Mouse (Mus musculus) intestine, embryonic 15.5 days (tissue): ENCODE data around the gene Edf1. TPM values are rescaled to one million over a fixed set of nuclear protein-coding genes. Genes with fewer than 3 reads are reported as not detected.
A peak's percentile ranks its signal among the peaks of the same experiment; 100 is the strongest.
"Not testable (repeated sequence)": the region's sequence is repeated elsewhere in the genome, so short reads cannot be mapped to it uniquely, and the experiment has no call there.

Experiments used
- ATAC-seq: fragments of 200-750 bp; cut with Nextera tagmentation; 2 replicates; pipeline ENCODE4 v1.8.0; 2017; ENCODE audit warnings: moderate TSS enrichment, moderate library complexity
- H3K27ac ChIP-seq: fragments of 300-500 bp; sonication (generic); 2 replicates; pipeline ENCODE4 v1.5.1; 2015; ENCODE audit warnings: mild to moderate bottlenecking, inconsistent platforms
- H3K27me3 ChIP-seq: fragments of 300-500 bp; sonication (generic); replicated peaks from 2 replicates; pipeline ENCODE4 v1.6.1; 2015; ENCODE audit warnings: inconsistent platforms
- H3K36me3 ChIP-seq: fragments of 300-500 bp; sonication (generic); 2 replicates; pipeline ENCODE4 v1.6.1; 2015; ENCODE audit warnings: inconsistent platforms
- H3K4me1 ChIP-seq: fragments of 300-500 bp; sonication (generic); replicated peaks from 2 replicates; pipeline ENCODE4 v1.6.1; 2015; ENCODE audit warnings: inconsistent platforms
- H3K4me2 ChIP-seq: fragments of 300-500 bp; sonication (generic); replicated peaks from 2 replicates; pipeline ENCODE4 v1.6.1; 2015; ENCODE audit warnings: mild to moderate bottlenecking, inconsistent platforms
- H3K4me3 ChIP-seq: fragments of 300-500 bp; sonication (generic); replicated peaks from 2 replicates; pipeline ENCODE4 v1.5.1; 2015; ENCODE audit warnings: inconsistent platforms
- H3K9ac ChIP-seq: fragments of 300-500 bp; sonication (generic); 2 replicates; pipeline ENCODE4 v1.6.1; 2015; ENCODE audit warnings: inconsistent platforms
- H3K9me3 ChIP-seq: fragments of 300-500 bp; sonication (generic); 2 replicates; pipeline ENCODE4 v1.6.1; 2016; ENCODE audit warnings: inconsistent platforms
- WGBS: fragments of 180-500 bp; shearing (Covaris S2); methylation state at CpG from one replicate; pipeline ENCODE4 v1.1.7; 2015; 5-methylcytosine and 5-hydroxymethylcytosine counted together
- polyA plus RNA-seq: library from polyadenylated mRNA; unstranded; fragments of >200 nt; fragmentation: Nextera tagmentation; extraction: Ambion mirVana; gene quantifications from 2 replicates; pipeline ENCODE4 v1.2.1, GENCODE M21; 2015

Gene Edf1
- polyA plus RNA-seq, 1 experiment from 2014 or later = 367 TPM

DNA sequence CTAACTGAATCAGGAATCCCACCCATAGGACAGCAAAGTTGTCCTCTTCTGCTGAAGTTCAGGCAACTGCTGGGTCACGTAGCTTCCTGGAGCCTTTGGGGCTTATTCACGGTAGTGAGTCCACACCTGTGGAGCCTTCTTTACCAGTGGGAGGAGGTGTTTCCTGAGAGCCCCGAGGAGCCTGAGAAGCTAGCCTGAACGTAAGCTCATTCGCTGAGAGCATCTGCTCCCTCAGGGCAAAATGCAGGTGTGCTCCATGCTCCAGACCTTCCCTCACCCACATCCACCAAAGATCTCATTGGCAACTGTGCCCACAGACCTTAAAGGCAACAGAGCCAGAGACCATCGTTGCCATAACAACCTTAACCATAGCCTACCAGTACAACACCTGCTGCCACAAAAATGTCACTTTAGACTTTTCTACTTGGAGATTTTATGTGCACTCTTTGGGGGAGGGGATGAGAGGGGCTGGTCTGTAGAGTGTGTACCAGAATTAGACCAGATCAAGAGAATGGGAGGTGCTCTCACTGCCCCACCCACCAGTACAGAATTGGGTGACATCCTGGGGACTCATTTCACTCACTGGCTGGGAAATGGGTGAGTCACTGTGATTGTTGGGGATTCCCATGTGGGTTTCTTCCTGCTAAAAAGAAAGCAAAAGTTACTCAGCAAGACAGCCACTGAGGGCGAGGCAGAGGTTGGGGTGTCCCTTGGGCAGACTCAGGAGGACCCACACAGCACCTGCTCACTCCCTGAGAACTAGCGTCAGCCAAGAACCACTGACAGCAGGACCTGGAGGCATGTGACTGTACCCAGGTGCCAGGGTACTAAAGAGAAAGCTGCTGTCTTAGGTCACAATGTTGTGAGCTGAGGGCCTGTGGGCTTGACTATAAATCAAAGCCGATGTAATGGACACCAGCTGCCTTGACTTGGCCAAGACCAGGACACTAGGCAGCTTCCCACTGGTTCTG is 8.3 kb upstream of the Edf1 start:
- H3K4me3 ChIP-seq = no peak overlapping the region
- no peak for ATAC-seq
- H3K27ac ChIP-seq = no peak overlapping the region
- no peak overlapping the region for H3K9ac ChIP-seq
- H3K4me1 ChIP-seq = peaks cover 5% of the 10 kb centered on the region
- H3K9me3 ChIP-seq = no peaks in the 10 kb centered on the region
- H3K36me3 ChIP-seq = no peaks in the 10 kb centered on the region
- WGBS = 72% methylated on average over 9 of the region's 9 CpGs
- no peaks in the 10 kb centered on the region for H3K27me3 ChIP-seq
- H3K4me2 ChIP-seq = no peak overlapping the region

DNA sequence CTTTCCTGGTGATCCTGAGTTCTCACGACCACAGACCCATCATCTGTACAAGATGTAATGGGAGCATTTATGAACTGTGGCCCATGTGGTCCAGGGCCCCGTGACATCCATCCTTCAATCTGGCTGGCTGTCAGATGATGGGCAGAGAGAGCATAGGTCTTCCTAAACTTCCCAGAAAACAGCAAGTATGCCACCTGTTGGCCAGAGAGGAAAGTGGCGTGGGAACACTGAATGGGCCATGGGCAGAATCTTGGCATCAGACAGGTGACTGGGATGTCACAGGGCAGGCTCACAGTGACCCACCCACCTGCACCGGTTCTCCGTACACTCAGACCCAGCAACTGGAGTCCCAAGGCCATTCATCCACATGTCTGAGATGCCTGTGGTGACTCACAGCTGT is 6.5 kb upstream of the Edf1 start:
- Histone ChIP-seq H3K4me1 (no peaks in the 10 kb centered on the region), H3K4me2 (no peak overlapping the region), H3K4me3 (no peak overlapping the region), H3K9ac (no peak overlapping the region), H3K27ac (no peak overlapping the region), H3K27me3 (no peaks in the 10 kb centered on the region), H3K36me3 (no peaks in the 10 kb centered on the region), H3K9me3 (no peaks in the 10 kb centered on the region)
- no peak for ATAC-seq
- WGBS = 35% methylated on average over 5 of the region's 5 CpGs

DNA sequence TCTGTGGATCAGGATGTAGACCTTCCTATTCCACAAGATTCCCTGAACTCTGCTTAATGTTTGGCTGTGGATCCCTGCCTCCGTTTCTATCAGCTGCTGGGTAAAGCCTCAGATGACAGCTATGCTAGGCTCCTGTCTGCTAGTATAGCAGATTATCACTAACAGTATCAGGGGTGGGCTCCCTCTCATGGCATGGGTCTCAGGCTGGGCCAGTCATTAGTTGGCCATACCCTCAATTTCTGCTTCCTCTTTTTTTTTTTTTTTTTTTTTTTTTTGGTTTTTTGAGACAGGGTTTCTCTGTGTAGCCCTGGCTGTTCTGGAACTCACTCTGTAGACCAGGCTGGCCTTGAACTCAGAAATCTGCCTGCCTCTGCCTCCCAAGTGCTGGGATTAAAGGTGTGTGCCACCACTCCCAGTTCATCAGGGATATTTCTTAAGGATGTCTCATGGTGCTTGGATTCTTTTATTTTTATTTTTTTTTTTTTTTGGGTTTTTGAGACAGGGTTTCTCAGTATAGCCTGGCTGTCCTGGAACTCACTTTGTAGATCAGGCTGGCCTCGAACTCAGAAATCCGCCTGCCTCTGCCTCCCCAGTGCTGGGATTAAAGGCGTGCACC is 4.4 kb upstream of the Edf1 start:
- not testable (repeated sequence) for H3K4me1 ChIP-seq, H3K27ac ChIP-seq, H3K9me3 ChIP-seq, H3K4me3 ChIP-seq, H3K36me3 ChIP-seq, H3K4me2 ChIP-seq, H3K9ac ChIP-seq, H3K27me3 ChIP-seq, ATAC-seq
- WGBS = 85% methylated on average over 4 of the region's 4 CpGs

DNA sequence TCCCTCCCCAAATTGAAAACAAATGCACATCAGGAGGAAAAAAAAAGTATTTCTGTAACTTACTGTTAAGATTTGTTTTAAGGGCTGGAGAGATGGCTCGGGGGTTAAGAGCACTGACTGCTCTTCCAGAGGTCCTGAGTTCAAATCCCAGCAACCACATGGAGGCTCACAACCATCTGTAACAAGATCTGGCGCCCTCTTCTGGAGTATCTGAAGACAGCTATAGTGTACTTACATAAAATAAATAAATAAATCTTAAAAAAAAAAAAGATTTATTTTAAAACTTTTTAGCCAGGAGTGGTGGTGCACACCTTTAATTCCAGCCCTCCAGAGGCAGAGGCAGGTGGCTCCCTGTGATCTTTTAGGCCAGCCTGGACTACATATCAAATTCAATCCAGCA is 2.2 kb upstream of the Edf1 start:
- H3K4me3 ChIP-seq, H3K36me3 ChIP-seq, ATAC-seq, H3K27me3 ChIP-seq, H3K9me3 ChIP-seq, H3K9ac ChIP-seq, H3K27ac ChIP-seq, H3K4me2 ChIP-seq: not testable (repeated sequence)
- peaks cover 17% of the 10 kb centered on the region for H3K4me1 ChIP-seq
- 47% methylated on average over 2 of the region's 2 CpGs for WGBS

DNA sequence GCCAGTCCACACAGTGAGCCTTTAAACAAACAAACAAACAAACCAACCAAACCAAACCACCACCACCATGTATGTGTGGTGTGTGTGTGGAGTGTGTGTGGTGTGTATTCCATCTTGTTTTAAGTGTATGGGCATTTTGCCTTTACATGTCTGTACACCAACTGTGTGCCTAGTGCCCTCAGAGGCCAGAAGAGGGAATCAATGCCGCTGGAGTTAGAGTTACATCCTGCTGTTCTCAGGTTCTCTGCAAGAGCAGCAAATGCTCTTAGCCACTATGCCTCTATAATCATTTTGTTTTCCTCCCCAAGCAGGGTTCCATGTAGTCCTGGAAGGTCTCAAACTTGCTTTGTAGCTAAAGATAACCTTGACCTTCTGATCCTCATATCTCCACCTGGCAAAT is 1.4 kb upstream of the Edf1 start:
- WGBS = 70% methylated on average over 1 of the region's 1 CpGs
- Histone ChIP-seq H3K9me3 (no peaks in the 10 kb centered on the region), H3K27me3 (no peaks in the 10 kb centered on the region), H3K27ac (no peak overlapping the region), H3K36me3 (peaks cover 10% of the 10 kb centered on the region), H3K4me2 (peak overlapping the region; percentile 91; the same call in 1 of the 2 replicates), H3K4me3 (no peak overlapping the region), H3K9ac (no peak overlapping the region), H3K4me1 (peaks cover 17% of the 10 kb centered on the region)
- no peak for ATAC-seq

DNA sequence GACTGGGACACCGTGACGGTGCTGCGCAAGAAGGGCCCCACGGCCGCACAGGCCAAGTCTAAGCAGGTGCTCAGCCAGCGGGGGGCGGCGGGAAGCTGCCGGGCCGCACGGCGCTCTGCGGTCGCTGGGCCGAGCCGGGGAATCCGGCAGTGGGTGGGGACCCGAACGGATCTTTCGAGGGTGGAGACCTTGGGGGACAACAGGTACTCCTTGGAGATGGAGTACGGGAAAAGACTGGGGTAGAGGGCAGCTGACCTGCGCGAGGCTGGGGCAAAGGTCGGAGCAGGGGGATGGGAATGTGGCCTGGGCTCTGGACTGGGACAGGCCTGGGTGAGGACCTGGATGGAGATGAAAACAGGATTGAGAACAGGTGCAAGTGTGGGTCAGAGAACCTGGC is 315 bp downstream of the Edf1 start:
- Histone ChIP-seq H3K36me3 (peaks cover 22% of the 10 kb centered on the region), H3K4me3 (peak overlapping the region; percentile 98), H3K9ac (peak overlapping the region; percentile 84), H3K27ac (peak overlapping the region; percentile 83), H3K4me1 (peaks cover 17% of the 10 kb centered on the region), H3K27me3 (no peaks in the 10 kb centered on the region), H3K4me2 (peak overlapping the region; percentile 91), H3K9me3 (no peaks in the 10 kb centered on the region)
- under 1% methylated on average over 24 of the region's 24 CpGs for WGBS
- ATAC-seq = no peak; the same call in 1 of the 2 replicates

DNA sequence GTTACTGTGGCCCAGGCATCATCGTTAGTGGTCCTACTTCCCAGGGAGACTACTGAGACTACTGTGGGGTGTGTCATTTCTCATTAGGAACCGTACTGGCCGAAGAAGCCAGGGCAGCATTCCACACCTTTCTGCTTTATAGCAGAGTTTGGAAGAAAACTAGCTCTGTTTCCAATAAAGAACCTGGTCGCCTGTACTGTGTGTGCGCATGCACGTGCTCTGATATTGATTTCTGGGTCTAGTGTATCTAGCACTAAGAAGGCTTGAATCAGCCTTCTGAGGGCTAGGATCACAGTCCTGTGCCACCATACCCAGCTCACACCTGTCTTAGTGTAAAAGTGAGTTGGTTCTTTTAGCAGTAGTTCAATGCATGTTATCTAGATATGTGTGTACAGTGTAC is 1.1 kb downstream of the Edf1 start:
- H3K9ac ChIP-seq = peak overlapping the region; percentile 84
- no peak for ATAC-seq
- WGBS = 57% methylated on average over 6 of the region's 6 CpGs
- peak overlapping the region; percentile 91 for H3K4me2 ChIP-seq
- no peaks in the 10 kb centered on the region for H3K9me3 ChIP-seq
- H3K36me3 ChIP-seq = peaks cover 26% of the 10 kb centered on the region
- peak overlapping the region; percentile 98 for H3K4me3 ChIP-seq
- H3K4me1 ChIP-seq = peaks cover 17% of the 10 kb centered on the region
- H3K27ac ChIP-seq = 0 out of 2 replicates have a peak overlapping the region, but pooled peaks have one; percentile 83
- H3K27me3 ChIP-seq = no peaks in the 10 kb centered on the region

DNA sequence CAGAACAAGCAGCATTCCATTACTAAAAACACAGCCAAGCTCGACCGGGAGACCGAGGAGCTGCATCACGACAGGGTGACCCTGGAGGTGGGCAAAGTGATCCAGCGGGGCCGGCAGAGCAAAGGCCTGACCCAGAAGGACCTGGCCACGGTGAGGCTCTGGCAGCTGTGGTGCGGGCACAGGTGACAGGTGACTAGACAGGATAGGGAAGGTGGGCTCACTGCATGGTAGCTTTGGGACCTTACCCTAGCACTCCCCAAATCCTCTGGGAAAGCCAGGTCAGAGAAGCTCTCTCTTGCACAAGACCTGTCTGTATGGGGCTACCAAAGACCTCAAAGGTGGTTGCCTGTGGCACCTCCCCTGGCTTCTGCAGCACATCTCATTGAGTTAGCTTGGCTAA is 2.9 kb downstream of the Edf1 start:
- Histone ChIP-seq H3K27ac (no peak overlapping the region), H3K9me3 (no peaks in the 10 kb centered on the region), H3K4me2 (no peak overlapping the region), H3K36me3 (peaks cover 42% of the 10 kb centered on the region), H3K4me3 (no peak overlapping the region), H3K4me1 (peaks cover 17% of the 10 kb centered on the region), H3K9ac (no peak overlapping the region), H3K27me3 (no peaks in the 10 kb centered on the region)
- peak; percentile 5 for ATAC-seq
- 85% methylated on average over 8 of the region's 8 CpGs for WGBS

DNA sequence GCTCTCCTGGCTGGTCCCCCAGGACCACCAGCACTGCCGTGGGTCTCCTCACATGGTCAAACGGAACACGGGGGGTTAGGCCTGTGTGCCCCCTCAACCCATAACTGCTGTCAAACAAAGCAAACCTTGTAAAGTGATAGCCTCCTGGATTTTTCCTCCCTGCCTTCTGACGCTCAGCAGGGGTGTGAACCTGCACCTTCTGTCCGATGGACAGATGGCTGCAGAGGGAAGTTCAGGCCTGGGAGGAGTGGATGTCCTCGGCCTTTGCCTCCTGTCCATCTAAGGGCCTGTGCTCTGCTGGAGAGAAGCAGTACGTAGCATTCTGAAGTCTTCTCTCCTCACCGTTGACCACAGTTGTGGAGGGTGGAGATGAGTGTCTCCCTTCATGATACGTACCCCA is 4.3 kb downstream of the Edf1 start:
- no peak overlapping the region for H3K9ac ChIP-seq
- peaks cover 51% of the 10 kb centered on the region for H3K36me3 ChIP-seq
- no peaks in the 10 kb centered on the region for H3K9me3 ChIP-seq
- H3K27me3 ChIP-seq = no peaks in the 10 kb centered on the region
- peaks cover 14% of the 10 kb centered on the region for H3K4me1 ChIP-seq
- no peak overlapping the region for H3K4me2 ChIP-seq
- no peak for ATAC-seq
- no peak overlapping the region for H3K4me3 ChIP-seq
- WGBS = 73% methylated on average over 9 of the region's 9 CpGs
- 0 out of 2 replicates have a peak overlapping the region, but pooled peaks have one; percentile 22 for H3K27ac ChIP-seq

DNA sequence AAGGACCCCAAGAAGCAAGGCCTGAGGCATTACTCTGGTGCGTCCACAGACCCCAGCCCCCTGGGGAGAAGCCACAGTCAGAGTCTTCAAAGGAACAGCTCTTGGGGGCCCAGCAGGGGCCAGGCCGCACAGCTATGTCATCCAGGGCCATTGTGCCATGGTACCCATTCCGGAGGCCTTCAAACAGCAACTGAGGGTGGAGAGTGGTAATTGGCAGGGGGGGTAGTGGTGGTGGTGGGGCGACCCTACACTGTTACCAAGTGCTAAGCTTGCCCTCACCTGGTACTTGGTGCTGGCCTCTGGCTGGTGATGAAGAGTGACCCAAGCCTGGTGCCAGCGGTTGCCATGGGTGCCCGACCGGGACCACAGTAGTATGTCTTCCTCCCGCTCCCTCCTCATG is 8.1 kb downstream of the Edf1 start:
- no peak for ATAC-seq
- Histone ChIP-seq H3K4me1 (no peaks in the 10 kb centered on the region), H3K4me2 (peak overlapping the region; percentile 35), H3K9ac (no peak overlapping the region; the same call in 1 of the 2 replicates), H3K36me3 (peaks cover 51% of the 10 kb centered on the region), H3K27me3 (no peaks in the 10 kb centered on the region), H3K4me3 (0 out of 2 replicates have a peak overlapping the region, but pooled peaks have one; percentile 4), H3K9me3 (no peaks in the 10 kb centered on the region), H3K27ac (peak overlapping the region; percentile 19; the same call in 1 of the 2 replicates)
- WGBS = 90% methylated on average over 8 of the region's 8 CpGs

DNA sequence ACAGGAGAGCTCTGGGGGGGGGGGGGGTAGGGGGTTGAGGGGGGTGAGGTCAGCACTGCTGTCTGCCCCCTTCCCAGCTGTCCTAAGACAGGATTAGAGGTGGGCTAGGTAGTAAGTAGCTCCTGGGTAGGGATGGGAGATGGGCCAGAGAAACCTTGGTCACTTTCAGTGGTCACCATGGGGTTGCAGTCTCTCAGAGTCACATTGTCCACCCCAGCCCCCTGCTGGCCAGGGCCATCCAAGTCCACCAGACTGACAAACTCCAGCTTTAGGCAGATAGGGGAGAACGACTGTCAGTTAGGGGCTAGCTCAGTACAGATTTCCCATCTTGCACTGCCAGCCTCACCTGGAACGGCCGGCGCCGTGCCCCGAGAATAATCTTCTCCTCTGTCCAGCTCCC is 8.9 kb downstream of the Edf1 start:
- no peak for ATAC-seq
- Histone ChIP-seq H3K4me2 (peak overlapping the region; percentile 54), H3K27ac (no peak overlapping the region), H3K9ac (no peak overlapping the region), H3K9me3 (no peaks in the 10 kb centered on the region), H3K4me3 (no peak overlapping the region), H3K36me3 (peaks cover 43% of the 10 kb centered on the region), H3K4me1 (no peaks in the 10 kb centered on the region), H3K27me3 (no peaks in the 10 kb centered on the region)
- 75% methylated on average over 6 of the region's 6 CpGs for WGBS

DNA sequence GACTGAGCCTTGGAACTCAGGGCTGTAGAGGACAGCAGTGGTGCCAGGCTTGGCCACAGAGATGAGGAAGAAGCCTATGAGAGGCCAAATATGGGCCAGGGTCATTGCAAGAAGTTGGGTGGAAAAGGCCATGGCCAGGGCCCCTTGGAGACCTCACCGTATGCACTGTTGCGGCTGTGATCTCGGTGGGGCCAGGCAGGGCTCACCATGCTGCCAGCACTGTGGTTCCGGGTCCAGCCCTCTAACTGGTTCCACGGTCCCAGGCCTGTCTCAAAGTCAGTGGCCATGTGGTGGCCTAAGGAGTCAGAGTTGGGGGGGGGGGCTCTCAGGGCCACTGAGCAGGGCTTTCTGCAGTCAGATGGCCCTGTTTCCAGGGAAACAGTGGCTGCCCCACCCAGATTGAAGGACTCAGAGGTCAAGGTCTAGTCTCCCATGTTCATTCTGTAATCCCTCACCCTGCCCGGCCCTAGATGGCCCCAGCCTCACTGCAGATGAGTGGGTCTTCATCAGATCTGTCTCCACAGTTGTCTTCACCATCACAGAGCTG is 10.9 kb downstream of the Edf1 start:
- peaks cover 31% of the 10 kb centered on the region for H3K36me3 ChIP-seq
- H3K9ac ChIP-seq = peak overlapping the region; percentile 41; the same call in 1 of the 2 replicates
- no peak for ATAC-seq
- H3K4me1 ChIP-seq = peaks cover 7% of the 10 kb centered on the region
- 80% methylated on average over 6 of the region's 6 CpGs for WGBS
- peak overlapping the region; percentile 54 for H3K4me2 ChIP-seq
- peak overlapping the region; percentile 35 for H3K4me3 ChIP-seq
- H3K9me3 ChIP-seq = no peaks in the 10 kb centered on the region
- peak overlapping the region; percentile 44; the same call in 1 of the 2 replicates for H3K27ac ChIP-seq
- H3K27me3 ChIP-seq = no peaks in the 10 kb centered on the region
